Comparison of ENCODE assay signal across 13 mouse cellular contexts in the genomic region with DNA sequence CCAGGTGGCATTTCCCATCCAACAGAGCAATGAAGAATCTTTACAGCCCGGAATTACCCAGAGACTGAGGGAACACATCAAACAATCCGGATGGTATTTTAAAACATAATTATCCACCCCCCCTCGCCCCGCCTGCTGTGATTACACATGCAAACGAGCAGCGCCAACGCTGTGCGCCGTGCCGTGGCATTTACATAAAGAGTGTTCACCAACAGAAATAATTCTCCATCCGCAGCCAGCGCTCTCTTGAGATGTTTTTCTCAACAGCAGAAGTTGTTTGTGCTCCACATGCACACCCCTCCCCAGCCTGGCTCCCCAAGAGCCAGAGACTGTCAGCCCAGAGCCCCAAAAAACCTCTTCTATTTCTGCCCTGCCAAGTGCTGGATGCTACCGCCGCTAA. TPM values are rescaled to one million over a fixed set of nuclear protein-coding genes. Genes with fewer than 3 reads are reported as not detected.
DNase-seq lines count a peak whose midpoint lies in the region; ATAC-seq and TF ChIP-seq lines count a peak whose summit lies in the region.
"Had no signal": no experiment of that assay in that cellular context is flagged by ENCODE, and none has a peak within 500 bp of the region (broad histone marks: within the 10 kb centered on the region; RNA-seq: fewer than 3 reads in every experiment).

No protein-coding gene starts in this region.

- peaks cover 56% of the 10 kb centered on the region for H3K4me1 ChIP-seq in E14TG2a.4 (replicated peaks; ENCODE audit: low read depth, low read length)
- H3K4me1 ChIP-seq in forebrain, embryonic 14.5 days (ENCODE audit: control insufficient read depth, insufficient read depth, low read length) = peaks cover 12% of the 10 kb centered on the region
- H3K4me1 ChIP-seq in neural tube, embryonic 14.5 days (ENCODE audit: control insufficient read depth, insufficient read depth, low read length) = peaks cover 11% of the 10 kb centered on the region

- peak overlapping the region; percentile 55 for H3K27ac ChIP-seq in forebrain, embryonic 14.5 days (ENCODE audit: low read depth, low read length)
- H3K27ac ChIP-seq in neural tube, embryonic 14.5 days (ENCODE audit: low read depth, low read length) = peak overlapping the region; percentile 34; the same call in 1 of the 2 replicates
- H3K27ac ChIP-seq: heart, embryonic 13.5 days; limb, embryonic 15.5 days had no signal

- TF ChIP-seq CTCF in E14TG2a.4 (conservative IDR thresholded peaks at IDR 0.05; ENCODE audit: low read length) = no peak

- peak overlapping the region; percentile 9; the same call in 1 of the 2 replicates for H3K4me2 ChIP-seq in forebrain, embryonic 14.5 days (ENCODE audit: low read length)
- H3K4me2 ChIP-seq in neural tube, embryonic 14.5 days (ENCODE audit: low read depth, low read length) = peak overlapping the region; percentile 24; the same call in 1 of the 2 replicates
- H3K4me2 ChIP-seq: heart, embryonic 13.5 days; limb, embryonic 15.5 days had no signal

- 28% methylated on average over 14 of the region's 14 CpGs for WGBS in forebrain, embryonic 14.5 days
- 35% methylated on average over 14 of the region's 14 CpGs for WGBS in neural tube, embryonic 14.5 days

- 0 out of 2 replicates have a peak overlapping the region, but pooled peaks have one; percentile 32 for H3K4me3 ChIP-seq in E14TG2a.4 (replicated peaks; ENCODE audit: low read length)
- no peak overlapping the region for H3K4me3 ChIP-seq in forebrain, embryonic 14.5 days (ENCODE audit: low read depth, low read length)
- H3K4me3 ChIP-seq in neural tube, embryonic 14.5 days (ENCODE audit: low read depth, low read length) = no peak overlapping the region
- H3K4me3 ChIP-seq: heart, embryonic 13.5 days; limb, embryonic 15.5 days had no signal

- peaks cover 12% of the 10 kb centered on the region; the same call in 1 of the 2 replicates for H3K27me3 ChIP-seq in E14TG2a.4 (ENCODE audit: insufficient read depth, low read length)
- H3K27me3 ChIP-seq in forebrain, embryonic 14.5 days (replicated peaks; ENCODE audit: control insufficient read depth, insufficient read depth, low read length) = no peaks in the 10 kb centered on the region
- H3K27me3 ChIP-seq in neural tube, embryonic 14.5 days (ENCODE audit: control insufficient read depth, insufficient read depth, low read length) = no peaks in the 10 kb centered on the region
- H3K27me3 ChIP-seq: heart, embryonic 13.5 days; limb, embryonic 15.5 days had no signal

- peak; percentile 76 for DNase-seq in forebrain, embryonic 14.5 days (ENCODE audit: low spot score)
- peak; percentile 46 for DNase-seq in layer of hippocampus, adult 9-10 months (ENCODE audit: low spot score)
- DNase-seq in adrenal gland, adult (ENCODE audit: inconsistent age in 2 of 2, low spot score in 1 of 2) = no peak
- DNase-seq in lung, postnatal 25 days (ENCODE audit: low spot score) = no peak
- DNase-seq: adrenal gland, postnatal 25 days; cerebellum, postnatal 36 days had no signal

- no peaks in the 10 kb centered on the region for H3K36me3 ChIP-seq in E14TG2a.4 (ENCODE audit: insufficient read depth, low read length)
- H3K36me3 ChIP-seq in forebrain, embryonic 14.5 days (ENCODE audit: control insufficient read depth, insufficient read depth, low read length) = no peaks in the 10 kb centered on the region
- H3K36me3 ChIP-seq in neural tube, embryonic 14.5 days (ENCODE audit: control insufficient read depth, insufficient read depth, low read length) = no peaks in the 10 kb centered on the region
- H3K36me3 ChIP-seq: G1E; heart, embryonic 13.5 days; limb, embryonic 15.5 days had no signal

- H3K9me3 ChIP-seq in E14TG2a.4 (ENCODE audit: low read length) = no peaks in the 10 kb centered on the region
- no peaks in the 10 kb centered on the region for H3K9me3 ChIP-seq in forebrain, embryonic 14.5 days (replicated peaks; ENCODE audit: control insufficient read depth, low read length)
- no peaks in the 10 kb centered on the region for H3K9me3 ChIP-seq in neural tube, embryonic 14.5 days (ENCODE audit: control insufficient read depth, low read length)
- H3K9me3 ChIP-seq: G1E; heart, embryonic 13.5 days; limb, embryonic 15.5 days had no signal

- peak; percentile 67; the same call in 1 of the 2 replicates for ATAC-seq in forebrain, embryonic 14.5 days
- ATAC-seq in neural tube, embryonic 14.5 days (ENCODE audit: low read depth) = 0 out of 2 replicates have a peak, but pooled peaks have one; percentile 31
- no peak for ATAC-seq in megakaryocyte-erythroid progenitor cell, adult 5-6 weeks (replicated peaks; ENCODE audit: low FRiP score, low TSS enrichment, poor library complexity, severe bottlenecking)
- ATAC-seq: intestine, embryonic 16.5 days had no signal

- H3K9ac ChIP-seq in forebrain, embryonic 14.5 days (ENCODE audit: low read length) = no peak overlapping the region
- H3K9ac ChIP-seq in neural tube, embryonic 14.5 days (replicated peaks; ENCODE audit: low read depth, low read length) = 0 out of 2 replicates have a peak overlapping the region, but pooled peaks have one; percentile 1
- H3K9ac ChIP-seq: heart, embryonic 13.5 days; limb, embryonic 15.5 days had no signal

RNA-seq across cellular contexts. Expression of a gene that starts 45.0 kb away (rescaled TPM):
- 107 and 121 TPM in 2 replicates for polyA plus RNA-seq in forebrain, embryonic 14.5 days (2014; fragmentation: Nextera tagmentation; extraction: Ambion mirVana)
- 154 and 155 TPM in 2 replicates for polyA plus RNA-seq in neural tube, embryonic 14.5 days (2014; fragmentation: Nextera tagmentation; extraction: Ambion mirVana)
- 185 and 204 TPM in 2 replicates for total RNA-seq in megakaryocyte-erythroid progenitor cell, adult 5-6 weeks (2014; fragmentation: Nextera tagmentation)
- total RNA-seq in megakaryocyte-erythroid progenitor cell, adult 5-6 weeks (2017) = 100 and 151 TPM in 2 replicates

RNA-seq across cellular contexts. Expression of a gene that starts 56.5 kb away (rescaled TPM):
- 6.1 and 11.8 TPM in 2 replicates for polyA plus RNA-seq in forebrain, embryonic 14.5 days (2014; fragmentation: Nextera tagmentation; extraction: Ambion mirVana)
- 14.5 and 18.3 TPM in 2 replicates for polyA plus RNA-seq in neural tube, embryonic 14.5 days (2014; fragmentation: Nextera tagmentation; extraction: Ambion mirVana)
- 5.2 and 8.5 TPM in 2 replicates for total RNA-seq in megakaryocyte-erythroid progenitor cell, adult 5-6 weeks (2014; fragmentation: Nextera tagmentation)
- total RNA-seq in megakaryocyte-erythroid progenitor cell, adult 5-6 weeks (2017) = 3.8 and 3.9 TPM in 2 replicates

Comparison
In these comparisons a context has a peak if more than half of its experiments do, and no peak if none do; other contexts are left out.
1. DNase-seq: peak in forebrain, embryonic 14.5 days (single experiment) and layer of hippocampus, adult 9-10 months (single experiment); none in adrenal gland, adult (0 of 2) and lung, postnatal 25 days (single experiment).